Mouse (Mus musculus): ENCODE measurements at regions not wholly inside any gene's neighbourhood (a gene's known extent, or its start where the extent isn't known, plus 50 kb on each side); places are given as distances from the start of the nearest gene placed in this dataset.

DNA sequence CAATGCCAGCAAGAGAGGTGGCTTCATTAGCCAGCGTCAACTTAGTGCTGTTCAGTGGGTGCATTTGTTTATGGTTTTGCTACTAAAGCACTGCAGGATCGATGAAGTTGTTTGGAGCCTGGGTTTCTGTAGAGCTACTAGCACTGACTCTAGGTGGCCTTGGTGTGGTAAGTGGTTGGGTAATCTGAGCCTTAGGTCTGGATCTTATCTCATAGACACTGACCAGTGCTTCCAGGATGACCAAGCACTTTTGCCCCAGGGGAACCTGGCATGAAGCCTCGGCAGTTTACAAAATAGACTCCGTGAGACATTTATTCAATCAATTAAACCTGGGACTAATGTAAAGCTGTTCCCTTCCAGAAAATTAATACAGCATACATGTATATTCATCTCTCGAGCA, 102.8 kb downstream of the Rwdd3 start:
- H3K27me3 ChIP-seq (ENCODE audit: control insufficient read depth, insufficient read depth, insufficient read length) = no peaks in the 10 kb centered on the region
- no peaks in the 10 kb centered on the region for H3K36me3 ChIP-seq (ENCODE audit: control insufficient read depth, insufficient read depth)
- no peaks in the 10 kb centered on the region for H3K79me3 ChIP-seq (ENCODE audit: low read depth)
- H3ac ChIP-seq (ENCODE audit: control insufficient read depth, insufficient read length, low read depth) = no peak overlapping the region
- TF ChIP-seq USF1 (IDR thresholded peaks at IDR 0.05; ENCODE audit: low read depth) (no peak), CEBPB (IDR thresholded peaks at IDR 0.05; ENCODE audit: low read depth) (no peak), CTCF (IDR thresholded peaks at IDR 0.05; ENCODE audit: control insufficient read depth, insufficient read depth, insufficient read length) (no peak), FOSL1 (IDR thresholded peaks at IDR 0.05; ENCODE audit: insufficient read depth, low read length, poor library complexity, severe bottlenecking) (no peak), MYOG (IDR thresholded peaks at IDR 0.05; ENCODE audit: control insufficient read depth, extremely low read depth, insufficient read length) (no peak), MAX (IDR thresholded peaks at IDR 0.05) (no peak), MYOD1 (IDR thresholded peaks at IDR 0.05; ENCODE audit: control insufficient read depth, insufficient read length, low read depth) (no peak)
- H3K4me3 ChIP-seq (ENCODE audit: insufficient read depth, poor library complexity, severe bottlenecking) = no peak overlapping the region
- H3K79me2 ChIP-seq (ENCODE audit: control insufficient read depth, insufficient read depth) = no peaks in the 10 kb centered on the region

DNA sequence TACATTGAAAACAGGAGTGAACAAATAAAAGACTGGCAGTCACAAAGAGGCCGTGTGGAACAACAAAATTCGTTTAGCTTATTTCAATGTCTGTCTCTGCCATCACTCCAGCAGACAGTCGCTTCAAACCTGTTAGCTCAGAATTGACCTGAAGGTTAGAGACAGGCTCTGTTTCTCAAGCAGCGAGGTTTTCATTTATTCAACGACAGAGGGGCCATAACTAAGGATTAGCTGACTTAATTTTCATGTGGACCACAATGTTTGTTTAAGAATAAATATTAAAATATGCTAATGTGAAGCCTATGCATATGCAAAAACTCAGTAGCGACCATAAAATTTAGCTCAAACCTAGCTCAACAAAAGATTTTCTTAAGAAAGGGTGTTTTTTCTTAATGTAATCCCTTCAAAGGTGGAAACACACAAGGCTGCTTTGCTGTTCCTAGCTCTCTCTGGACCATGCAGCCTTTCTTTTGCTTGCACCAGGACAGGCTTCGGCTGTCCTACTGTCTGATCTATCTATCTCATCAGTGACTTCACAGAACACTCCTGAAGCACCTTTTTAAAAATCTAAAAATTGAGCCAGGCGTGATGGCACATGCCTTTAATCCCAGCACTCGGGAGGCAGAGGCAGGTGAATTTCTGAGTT, 135.5 kb downstream of the Rwdd3 start:
- Histone ChIP-seq H3ac (ENCODE audit: control insufficient read depth, insufficient read length, low read depth) (no peak overlapping the region), H3K4me3 (ENCODE audit: insufficient read depth, poor library complexity, severe bottlenecking) (no peak overlapping the region), H3K36me3 (ENCODE audit: control insufficient read depth, insufficient read depth) (no peaks in the 10 kb centered on the region), H3K79me2 (ENCODE audit: control insufficient read depth, insufficient read depth) (no peaks in the 10 kb centered on the region), H3K79me3 (ENCODE audit: low read depth) (no peaks in the 10 kb centered on the region), H3K27me3 (ENCODE audit: control insufficient read depth, insufficient read depth, insufficient read length) (peaks cover 1% of the 10 kb centered on the region)
- no peak for TF ChIP-seq MYOD1 (IDR thresholded peaks at IDR 0.05; ENCODE audit: control insufficient read depth, insufficient read length, low read depth)
- no peak for TF ChIP-seq CEBPB (IDR thresholded peaks at IDR 0.05; ENCODE audit: low read depth)
- no peak for TF ChIP-seq CTCF (IDR thresholded peaks at IDR 0.05; ENCODE audit: control insufficient read depth, insufficient read depth, insufficient read length)
- TF ChIP-seq MYOG (IDR thresholded peaks at IDR 0.05; ENCODE audit: control insufficient read depth, extremely low read depth, insufficient read length) = no peak
- no peak for TF ChIP-seq MAX (IDR thresholded peaks at IDR 0.05)
- TF ChIP-seq FOSL1 (IDR thresholded peaks at IDR 0.05; ENCODE audit: insufficient read depth, low read length, poor library complexity, severe bottlenecking) = no peak
- no peak for TF ChIP-seq USF1 (IDR thresholded peaks at IDR 0.05; ENCODE audit: low read depth)

DNA sequence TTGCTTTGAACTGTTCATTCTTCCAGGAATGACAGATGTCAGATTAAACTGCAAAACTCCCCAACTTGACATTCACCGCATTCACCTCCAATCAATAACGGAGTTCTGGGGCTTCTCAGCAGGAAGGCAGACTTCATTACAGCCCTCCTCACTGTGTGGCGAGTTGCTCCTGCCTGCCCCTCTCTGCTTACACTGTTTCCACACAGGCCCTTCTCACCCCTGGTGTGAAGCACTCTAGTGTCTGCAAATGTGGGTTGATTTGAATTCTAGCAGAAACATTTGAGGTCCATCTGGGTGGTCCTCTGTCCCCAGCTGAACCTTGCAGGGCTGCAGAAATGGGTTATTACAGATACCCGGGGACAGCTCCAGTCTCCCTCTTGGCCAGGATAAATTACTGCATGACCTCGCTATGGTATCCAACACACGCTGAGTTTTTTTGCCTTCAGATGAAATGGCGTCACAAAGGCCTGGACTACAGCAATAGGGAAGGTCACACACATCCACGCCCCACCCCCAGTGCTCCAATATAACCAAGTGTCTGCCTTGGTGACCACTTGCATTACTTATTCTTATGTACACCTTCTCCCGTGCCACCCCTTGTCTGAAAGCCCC, 145.8 kb downstream of the Rwdd3 start:
- TF ChIP-seq CTCF (IDR thresholded peaks at IDR 0.05; ENCODE audit: control insufficient read depth, insufficient read depth, insufficient read length) (no peak), MAX (IDR thresholded peaks at IDR 0.05) (no peak), USF1 (IDR thresholded peaks at IDR 0.05; ENCODE audit: low read depth) (no peak), MYOG (IDR thresholded peaks at IDR 0.05; ENCODE audit: control insufficient read depth, extremely low read depth, insufficient read length) (no peak), FOSL1 (IDR thresholded peaks at IDR 0.05; ENCODE audit: insufficient read depth, low read length, poor library complexity, severe bottlenecking) (no peak), MYOD1 (IDR thresholded peaks at IDR 0.05; ENCODE audit: control insufficient read depth, insufficient read length, low read depth) (no peak), CEBPB (IDR thresholded peaks at IDR 0.05; ENCODE audit: low read depth) (no peak)
- Histone ChIP-seq H3K36me3 (ENCODE audit: control insufficient read depth, insufficient read depth) (no peaks in the 10 kb centered on the region), H3K79me3 (ENCODE audit: low read depth) (no peaks in the 10 kb centered on the region), H3K4me3 (ENCODE audit: insufficient read depth, poor library complexity, severe bottlenecking) (no peak overlapping the region), H3K27me3 (ENCODE audit: control insufficient read depth, insufficient read depth, insufficient read length) (no peaks in the 10 kb centered on the region), H3ac (ENCODE audit: control insufficient read depth, insufficient read length, low read depth) (no peak overlapping the region), H3K79me2 (ENCODE audit: control insufficient read depth, insufficient read depth) (no peaks in the 10 kb centered on the region)

DNA sequence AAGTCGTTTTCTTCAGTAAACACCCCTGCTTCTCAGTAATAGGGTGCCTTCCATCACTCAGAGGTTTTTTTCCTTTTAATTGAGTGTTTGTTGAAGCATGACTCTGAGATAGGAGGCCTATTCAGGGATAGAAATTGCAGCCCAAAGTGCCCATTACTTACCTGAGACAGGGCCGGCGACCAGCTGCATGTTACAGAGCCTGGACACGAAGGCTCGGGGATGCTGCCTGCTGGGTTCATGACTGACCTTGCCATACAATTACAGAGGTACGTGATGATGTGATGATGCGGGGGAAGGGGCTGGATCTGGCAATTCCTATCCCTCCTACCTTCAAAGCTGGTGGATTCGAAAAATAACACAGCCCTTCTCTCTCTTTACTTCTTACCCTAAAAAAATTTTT, 146.7 kb downstream of the Rwdd3 start:
- Histone ChIP-seq H3ac (ENCODE audit: control insufficient read depth, insufficient read length, low read depth) (no peak overlapping the region), H3K36me3 (ENCODE audit: control insufficient read depth, insufficient read depth) (no peaks in the 10 kb centered on the region), H3K79me3 (ENCODE audit: low read depth) (no peaks in the 10 kb centered on the region), H3K79me2 (ENCODE audit: control insufficient read depth, insufficient read depth) (no peaks in the 10 kb centered on the region), H3K4me3 (ENCODE audit: insufficient read depth, poor library complexity, severe bottlenecking) (no peak overlapping the region), H3K27me3 (ENCODE audit: control insufficient read depth, insufficient read depth, insufficient read length) (no peaks in the 10 kb centered on the region)
- no peak for TF ChIP-seq USF1 (IDR thresholded peaks at IDR 0.05; ENCODE audit: low read depth)
- no peak for TF ChIP-seq MYOD1 (IDR thresholded peaks at IDR 0.05; ENCODE audit: control insufficient read depth, insufficient read length, low read depth)
- TF ChIP-seq FOSL1 (IDR thresholded peaks at IDR 0.05; ENCODE audit: insufficient read depth, low read length, poor library complexity, severe bottlenecking) = no peak
- TF ChIP-seq CEBPB (IDR thresholded peaks at IDR 0.05; ENCODE audit: low read depth) = no peak
- no peak for TF ChIP-seq MYOG (IDR thresholded peaks at IDR 0.05; ENCODE audit: control insufficient read depth, extremely low read depth, insufficient read length)
- no peak for TF ChIP-seq MAX (IDR thresholded peaks at IDR 0.05)
- no peak for TF ChIP-seq CTCF (IDR thresholded peaks at IDR 0.05; ENCODE audit: control insufficient read depth, insufficient read depth, insufficient read length)

DNA sequence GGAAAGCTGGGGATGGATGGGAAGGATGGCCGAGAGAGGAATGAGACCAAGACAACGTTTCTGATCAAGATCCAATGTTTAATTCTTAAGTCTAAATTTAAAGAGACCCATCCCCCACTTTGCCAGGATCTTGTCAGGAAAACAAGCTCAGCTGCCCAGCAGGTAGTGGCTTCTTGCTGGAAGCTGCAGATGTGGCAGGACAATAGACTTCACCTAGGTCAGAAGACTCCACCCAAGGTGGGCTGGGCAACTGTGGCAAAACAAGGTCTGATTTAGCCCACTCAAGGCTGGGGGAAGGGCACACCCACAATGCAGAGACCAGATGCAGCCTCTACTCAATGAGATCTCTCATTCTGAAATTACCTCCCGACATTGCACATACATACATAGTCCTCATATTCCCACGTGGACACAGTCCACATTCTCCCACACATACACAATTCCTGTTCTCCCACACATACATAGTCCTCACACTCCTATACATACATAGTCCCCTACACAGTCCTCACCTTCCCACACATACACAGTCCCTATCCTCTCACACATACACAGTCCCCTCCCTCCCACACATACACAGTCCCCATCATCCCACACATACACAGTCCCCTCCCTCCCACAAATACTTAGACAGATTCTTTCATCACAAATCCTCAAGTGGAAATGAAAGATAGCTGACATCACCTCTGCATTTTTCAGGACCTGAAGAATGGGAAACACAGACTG, 150.2 kb downstream of the Rwdd3 start:
- Histone ChIP-seq H3K79me2 (ENCODE audit: control insufficient read depth, insufficient read depth) (no peaks in the 10 kb centered on the region), H3K36me3 (ENCODE audit: control insufficient read depth, insufficient read depth) (no peaks in the 10 kb centered on the region), H3K79me3 (ENCODE audit: low read depth) (no peaks in the 10 kb centered on the region), H3K27me3 (ENCODE audit: control insufficient read depth, insufficient read depth, insufficient read length) (no peaks in the 10 kb centered on the region), H3ac (ENCODE audit: control insufficient read depth, insufficient read length, low read depth) (no peak overlapping the region), H3K4me3 (ENCODE audit: insufficient read depth, poor library complexity, severe bottlenecking) (no peak overlapping the region)
- TF ChIP-seq CTCF (IDR thresholded peaks at IDR 0.05; ENCODE audit: control insufficient read depth, insufficient read depth, insufficient read length) (no peak), USF1 (IDR thresholded peaks at IDR 0.05; ENCODE audit: low read depth) (no peak), MYOD1 (IDR thresholded peaks at IDR 0.05; ENCODE audit: control insufficient read depth, insufficient read length, low read depth) (no peak), CEBPB (IDR thresholded peaks at IDR 0.05; ENCODE audit: low read depth) (no peak), FOSL1 (IDR thresholded peaks at IDR 0.05; ENCODE audit: insufficient read depth, low read length, poor library complexity, severe bottlenecking) (no peak), MAX (IDR thresholded peaks at IDR 0.05) (no peak), MYOG (IDR thresholded peaks at IDR 0.05; ENCODE audit: control insufficient read depth, extremely low read depth, insufficient read length) (no peak)

Measured in C2C12 (cell line).